Mouse (Mus musculus) small intestine, adult 2 months (tissue): Measurements from ENCODE around the gene Enpp1.

Experiments
- CTCF ChIP-seq: fragments of 200-500 bp; IDR thresholded peaks from 2 replicates; pipeline ENCODE4 v1.5.1; 2012; ENCODE audit warnings: low read depth, mild to moderate bottlenecking, control low read depth, inconsistent platforms, low read length, moderate library complexity, mixed read lengths; ENCODE audit not compliant: insufficient replicate concordance, insufficient read length; ENCODE audit errors: extremely low read depth
- POLR2A ChIP-seq: fragments of 200-500 bp; IDR thresholded peaks from 2 replicates; pipeline ENCODE4 v1.6.1; 2012; ENCODE audit warnings: low read depth, mild to moderate bottlenecking, control low read depth, inconsistent platforms, low read length, moderate library complexity

DNA sequence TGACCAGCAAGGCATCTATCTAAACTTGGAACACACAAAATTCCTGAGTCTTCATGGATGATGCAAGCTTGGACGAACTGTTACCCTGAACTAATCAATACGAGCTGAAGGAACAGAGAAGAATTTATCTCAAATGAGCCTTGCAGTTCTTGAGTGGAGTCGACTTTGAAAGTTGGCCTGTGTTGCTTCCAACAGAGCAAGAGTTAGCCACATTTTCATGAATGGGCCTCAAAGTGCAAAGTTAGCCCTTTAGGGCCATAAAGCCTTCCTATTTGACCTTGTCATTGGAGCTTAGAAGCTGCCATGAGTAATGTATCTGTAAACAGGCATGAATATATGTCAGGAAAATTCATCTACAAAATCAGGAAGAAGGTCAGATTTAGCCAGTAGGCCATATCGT, 97.2 kb downstream of the Enpp1 start:
- TF ChIP-seq POLR2A, result no peak
- no peak for TF ChIP-seq CTCF
